Mouse (Mus musculus): ENCODE results near the gene Tubb2a.

Tubb2a gene

DNA sequence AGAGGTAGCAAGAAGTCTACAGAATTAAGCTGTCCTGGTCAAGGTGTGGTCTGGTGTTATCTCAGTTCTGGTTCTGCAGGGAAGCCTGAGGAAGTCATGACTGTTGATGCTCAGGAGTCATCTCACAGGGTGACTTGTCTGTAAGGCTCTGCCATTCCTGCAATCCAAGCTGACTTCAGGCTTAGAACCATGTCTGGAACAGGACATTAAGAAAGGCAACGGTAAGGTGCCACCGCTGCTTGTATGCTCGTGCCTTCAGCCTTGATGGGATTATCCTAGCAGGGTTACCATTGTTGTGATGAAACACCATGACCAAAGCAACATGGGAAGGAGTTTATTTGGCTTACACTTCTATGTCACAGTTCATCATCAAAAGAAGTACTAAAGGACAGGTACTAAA is 30.3 kb downstream of the Tubb2a start:
- DNase-seq: no peak

DNA sequence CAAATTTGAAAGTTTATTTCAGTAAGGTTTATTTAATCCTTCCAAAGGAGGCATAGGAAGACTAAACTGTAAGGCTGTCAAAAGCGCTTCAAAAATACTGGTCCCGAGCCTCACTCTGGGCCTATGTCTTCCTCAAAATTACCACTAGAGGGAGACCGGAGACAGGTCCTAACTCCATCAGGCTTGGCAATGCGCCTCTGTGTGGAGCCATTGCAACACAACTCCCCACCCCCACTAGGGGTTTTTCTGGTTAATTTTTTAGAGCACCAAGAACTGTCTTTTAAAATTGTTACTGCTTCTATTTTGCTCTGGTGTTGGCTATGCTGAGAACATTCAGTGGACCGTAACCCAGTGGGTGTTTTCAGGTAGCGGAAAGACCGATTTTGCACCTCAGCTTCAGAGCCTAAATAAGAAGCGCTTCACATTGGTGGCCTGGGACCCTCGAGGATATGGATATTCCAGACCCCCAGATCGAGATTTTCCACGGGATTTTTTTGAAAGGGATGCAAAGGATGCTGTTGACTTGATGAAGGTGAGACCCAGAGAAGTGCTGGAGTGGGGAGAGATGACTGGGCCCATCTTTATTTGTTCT is 31.3 kb downstream of the Tubb2a start:
- peak; percentile 76 for DNase-seq

DNA sequence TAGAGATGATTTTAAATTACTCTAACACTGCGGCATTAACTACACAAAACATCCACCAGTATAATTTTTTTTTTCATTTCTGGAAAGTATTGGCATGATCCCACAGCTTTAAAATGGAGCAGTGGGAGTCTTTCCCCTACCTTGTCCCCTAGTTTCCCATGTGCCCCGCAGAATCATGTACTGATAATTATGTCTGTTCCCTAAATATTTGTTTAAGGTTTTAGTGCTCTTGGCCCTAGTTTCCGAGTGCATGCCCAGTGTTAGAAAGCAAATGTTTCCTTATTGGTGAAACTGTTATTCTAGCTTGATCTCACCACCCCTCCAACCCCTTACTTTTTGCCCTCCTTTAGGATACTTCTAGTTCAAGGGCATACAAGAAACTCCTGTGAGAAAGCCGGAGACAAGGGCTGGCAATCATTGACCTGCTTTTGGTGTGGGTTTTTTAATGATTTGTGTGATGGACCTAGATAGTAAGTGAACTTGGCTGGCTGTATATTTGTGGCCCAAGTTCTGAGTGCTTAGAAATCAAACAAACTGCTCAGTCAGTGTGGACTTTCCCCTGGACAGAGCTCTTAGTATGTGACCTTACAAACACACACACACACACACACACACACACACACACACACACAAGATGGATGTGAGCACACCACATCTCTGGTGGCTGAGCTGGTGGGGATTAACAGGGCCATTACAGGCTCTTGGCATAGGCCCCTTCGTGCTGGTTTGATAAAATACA is 32.1 kb downstream of the Tubb2a start:
- no peak for DNase-seq

DNA sequence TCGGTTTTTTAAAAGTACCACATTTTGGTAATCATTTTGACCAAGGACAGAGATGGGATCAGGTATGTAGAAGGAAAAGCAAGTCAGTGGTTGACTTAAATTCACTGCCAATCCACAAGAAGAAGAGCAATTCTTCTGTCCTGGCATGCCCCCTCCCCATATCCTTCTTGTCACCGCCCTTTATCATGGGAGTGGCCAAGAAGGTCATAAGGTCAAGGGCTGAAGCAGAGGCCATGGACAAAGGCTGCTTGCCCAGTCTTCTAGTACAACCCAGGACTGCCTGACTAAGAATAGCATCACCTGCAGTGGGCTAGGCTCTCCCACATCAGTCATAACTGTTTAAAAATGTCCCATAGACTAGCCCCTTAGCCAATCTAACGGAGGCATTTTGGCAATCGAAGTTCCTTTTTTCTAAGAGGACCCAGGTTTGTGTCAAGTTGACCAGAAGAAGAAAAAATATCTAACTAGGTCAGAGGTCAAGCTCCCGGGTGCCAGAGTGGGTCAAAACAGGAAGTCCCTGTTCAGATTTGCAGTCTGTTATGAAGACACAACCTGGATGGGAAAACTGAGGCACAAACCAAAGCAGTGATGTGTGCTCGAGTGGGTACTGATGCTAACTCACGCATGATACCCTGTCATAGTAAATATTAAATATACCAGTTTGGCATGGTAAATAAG is 34.0 kb downstream of the Tubb2a start:
- no peak for DNase-seq

DNA sequence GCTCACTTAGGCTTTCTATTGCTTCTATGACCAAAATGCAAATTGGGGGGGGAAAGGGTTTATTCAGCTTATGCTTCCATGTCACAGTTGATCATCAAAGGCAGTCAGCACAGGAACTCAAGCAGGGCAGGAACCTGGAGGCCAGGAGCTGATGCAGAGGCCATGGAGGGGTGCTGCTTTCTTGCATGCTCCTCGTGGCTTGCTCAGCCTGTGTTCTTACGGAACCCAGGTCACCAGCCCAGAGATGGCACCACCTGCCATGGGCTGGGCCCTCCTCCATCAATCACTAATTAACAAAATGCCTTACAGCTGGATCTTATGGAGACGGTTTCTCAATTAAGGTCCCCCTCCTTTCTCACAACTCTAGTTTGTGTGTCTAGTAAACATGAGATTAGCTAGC is 37.7 kb downstream of the Tubb2a start:
- DNase-seq: no peak

DNA sequence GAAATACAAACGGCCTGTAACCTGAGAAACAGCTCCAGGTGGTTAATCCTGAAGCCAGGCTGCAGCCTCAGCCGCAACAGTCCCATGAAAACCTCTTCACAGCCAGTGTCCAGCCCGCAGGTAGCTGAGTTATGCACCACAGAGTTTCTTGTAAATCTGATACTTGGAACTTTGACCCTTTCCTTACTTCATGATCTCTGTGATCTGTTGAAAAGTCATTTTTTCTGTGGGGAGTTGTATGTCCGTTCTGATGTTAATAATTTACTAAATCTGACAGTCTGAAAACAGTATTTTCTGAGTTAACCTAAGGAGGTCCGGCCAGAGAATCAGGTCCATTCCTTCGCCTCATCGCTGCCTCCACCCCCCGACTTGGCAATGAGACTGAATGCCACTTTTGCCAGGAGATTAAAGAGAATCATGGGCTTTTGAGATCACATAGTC is 38.9 kb downstream of the Tubb2a start:
- DNase-seq: no peak

DNA sequence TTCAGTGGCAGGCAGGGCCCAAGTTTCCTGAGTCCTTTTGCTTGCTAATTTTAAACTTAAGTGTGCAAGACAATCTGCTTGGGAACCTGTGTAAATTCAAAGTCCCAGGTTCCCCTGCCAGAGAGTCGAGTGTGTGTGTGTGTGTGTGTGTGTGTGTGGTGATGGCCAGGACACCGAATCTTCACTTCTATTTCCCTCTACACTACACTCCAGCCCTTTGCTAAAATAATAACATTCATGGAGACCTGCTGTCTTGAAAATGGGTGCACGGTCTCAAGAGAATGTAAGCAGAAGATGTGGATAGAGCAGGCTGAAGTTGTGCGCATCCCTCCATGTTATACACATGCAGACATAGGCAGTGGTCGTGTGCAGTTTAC is 39.8 kb downstream of the Tubb2a start:
- DNase-seq: no peak

DNA sequence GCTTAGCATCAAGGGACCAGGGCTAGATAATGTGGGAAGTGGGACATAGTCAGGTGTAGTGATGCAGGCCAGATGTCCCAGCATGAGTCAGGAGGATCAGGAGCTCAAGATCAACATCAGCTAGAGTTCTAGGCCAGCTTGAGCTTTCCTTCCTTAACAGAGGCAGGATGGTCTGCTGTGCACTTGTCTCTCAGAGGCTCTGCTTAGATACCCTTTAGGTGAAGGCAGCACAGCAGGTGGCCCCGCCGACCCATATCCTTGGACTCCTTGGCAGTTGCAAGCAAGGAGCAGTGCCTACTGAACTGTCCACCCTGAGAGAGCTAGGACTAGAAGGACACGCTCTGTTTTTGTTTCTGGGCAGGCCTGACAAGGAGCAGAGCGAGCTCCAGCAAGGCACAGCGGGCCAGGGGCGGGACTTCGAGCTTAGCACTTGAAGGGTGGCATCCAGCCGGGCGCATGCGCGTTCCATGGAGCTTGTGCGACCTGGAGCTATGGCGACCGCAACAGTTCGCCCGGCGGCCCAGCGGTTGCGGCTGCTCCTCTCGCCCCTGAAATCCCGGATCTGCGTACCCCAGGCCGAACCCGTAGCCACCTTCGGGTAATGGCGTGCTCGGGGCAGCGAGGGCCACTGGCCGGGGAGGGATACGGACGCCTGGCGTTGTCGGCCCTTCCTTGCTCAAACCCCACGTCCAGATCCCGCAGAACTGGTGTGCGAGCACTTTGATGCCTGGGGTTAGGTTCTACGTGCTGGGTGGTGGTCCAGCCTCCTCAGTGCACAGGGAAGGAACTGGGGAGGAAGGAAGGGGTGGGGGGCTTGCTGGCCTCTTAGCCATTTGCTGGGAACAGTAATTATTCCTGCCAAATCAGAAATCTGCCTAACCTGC is 40.4 kb downstream of the Tubb2a start, which contains the start of gene Bphl:
Gene Bphl, plus strand, starts transcription at position 426 of the 884 bp plus-strand sequence.
- DNase-seq: peak; percentile 96

DNA sequence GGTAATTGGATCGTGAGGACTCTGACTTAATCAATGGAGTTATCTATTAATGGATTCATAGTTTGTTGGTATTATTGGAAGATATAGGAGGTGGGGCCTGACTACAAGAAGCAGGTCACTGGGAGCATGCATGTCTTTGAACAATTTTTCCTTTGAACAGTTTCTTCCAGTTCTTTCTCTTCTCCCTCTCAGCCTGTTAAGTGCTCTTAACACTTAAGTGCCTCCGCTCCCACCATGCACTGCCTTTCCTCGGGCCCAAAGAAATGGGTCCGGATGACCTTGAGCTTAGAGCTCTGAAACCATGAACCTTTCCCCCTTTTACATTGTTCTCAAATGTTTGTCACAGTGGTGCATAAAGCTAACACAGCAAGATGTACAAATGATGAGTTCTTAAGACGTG is 41.1 kb downstream of the Tubb2a start:
- no peak for DNase-seq

DNA sequence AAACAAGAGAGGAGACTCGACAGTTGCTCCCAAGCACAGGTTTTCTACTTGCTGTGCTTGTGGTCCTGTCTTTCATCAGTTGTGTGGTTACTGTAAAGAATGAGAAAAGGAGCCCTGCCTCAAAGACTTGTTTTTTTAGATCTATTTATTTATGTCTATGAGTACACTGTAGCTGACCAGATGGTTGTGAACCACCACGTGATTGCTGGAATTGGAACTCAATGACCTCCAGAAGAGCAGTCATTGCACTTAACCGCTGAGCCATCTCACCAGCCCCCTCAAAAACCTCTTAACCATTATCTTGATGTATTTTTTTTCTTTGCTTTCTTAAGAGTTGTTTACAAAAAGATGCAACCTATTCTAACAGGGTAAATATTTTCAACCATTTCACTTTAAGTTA is 42.4 kb downstream of the Tubb2a start:
- no peak for DNase-seq

DNA sequence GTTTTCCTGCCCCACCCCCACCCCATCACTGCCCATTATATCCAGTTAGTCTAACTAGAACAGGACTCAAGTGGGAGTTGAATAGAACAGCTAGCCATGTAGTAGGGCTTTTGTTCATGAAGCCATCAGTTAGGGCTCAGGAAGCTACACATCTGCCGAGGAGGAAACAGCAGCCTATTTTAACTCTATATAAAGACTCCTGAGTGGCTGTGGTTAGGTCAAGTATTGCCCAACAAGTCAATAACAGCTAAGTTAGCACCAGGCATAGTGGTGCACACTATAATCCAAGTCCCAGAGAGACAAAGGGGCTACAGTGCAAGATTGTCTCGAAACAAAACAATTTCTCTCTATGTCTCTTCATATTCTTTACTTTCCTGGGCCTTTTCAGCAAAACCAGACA is 45.8 kb downstream of the Tubb2a start:
- no peak for DNase-seq

Data from cerebellum, adult 9-11 months (tissue).